Mouse (Mus musculus): ENCODE data around the gene Mfsd4a.
A peak's percentile ranks its signal among the peaks of the same experiment; 100 is the strongest.

Gene Mfsd4a

DNA sequence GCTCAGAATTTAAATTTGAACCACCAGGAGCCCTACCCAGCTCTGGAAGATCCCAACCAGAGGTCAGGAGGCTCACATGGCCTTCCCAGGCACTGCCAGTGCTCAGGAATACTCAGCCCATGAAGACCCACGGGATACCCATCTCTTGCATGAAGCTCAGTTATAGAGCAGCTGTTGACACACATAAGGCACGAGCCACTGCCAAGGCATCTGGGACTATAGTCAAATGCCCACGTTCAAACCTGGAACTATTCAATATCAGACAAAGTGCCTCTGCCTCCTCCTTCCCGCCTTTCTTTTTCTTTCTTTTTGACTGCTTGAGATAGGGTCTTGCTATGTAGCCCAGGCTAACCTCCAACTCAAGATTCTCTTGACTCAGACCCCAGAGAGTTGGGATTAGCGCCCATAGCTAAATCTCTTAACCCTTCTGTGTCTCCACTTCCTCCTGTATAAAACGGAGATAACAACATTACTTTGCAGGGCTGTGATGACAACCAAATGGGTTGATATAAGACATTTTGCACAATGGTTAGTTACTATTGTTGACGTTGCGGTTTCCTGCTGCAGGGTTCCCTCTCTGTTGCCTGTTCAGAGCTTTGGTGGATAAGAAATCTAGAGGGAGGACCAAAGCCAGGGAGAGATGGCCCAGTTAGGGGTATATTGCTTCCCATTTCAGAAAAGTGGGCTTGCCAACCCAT lies 2.2 kb downstream of the Mfsd4a start:
- no peak for DNase-seq (ENCODE audit: low spot score in 2 of 2)

DNA sequence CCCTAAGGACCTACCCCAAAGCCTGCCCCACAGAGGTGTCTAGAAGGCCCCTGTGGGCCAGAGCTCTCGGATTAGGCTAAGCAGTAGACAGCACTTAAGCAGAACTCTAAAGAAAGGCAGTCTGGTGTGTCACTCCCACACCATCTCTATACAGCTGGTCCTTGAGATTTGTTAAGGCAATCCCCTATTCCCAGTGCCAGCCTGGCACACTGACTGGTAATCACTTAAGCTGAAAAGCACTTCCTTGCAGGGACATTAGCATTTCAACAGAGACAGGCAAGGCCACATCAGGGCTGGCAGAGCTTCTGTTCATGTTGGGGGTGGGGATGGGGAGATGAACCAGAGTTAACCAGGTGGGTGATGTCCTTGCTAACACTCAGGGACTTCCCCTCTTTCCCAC lies 2.9 kb downstream of the Mfsd4a start:
- no peak for DNase-seq (ENCODE audit: low spot score in 2 of 2)

DNA sequence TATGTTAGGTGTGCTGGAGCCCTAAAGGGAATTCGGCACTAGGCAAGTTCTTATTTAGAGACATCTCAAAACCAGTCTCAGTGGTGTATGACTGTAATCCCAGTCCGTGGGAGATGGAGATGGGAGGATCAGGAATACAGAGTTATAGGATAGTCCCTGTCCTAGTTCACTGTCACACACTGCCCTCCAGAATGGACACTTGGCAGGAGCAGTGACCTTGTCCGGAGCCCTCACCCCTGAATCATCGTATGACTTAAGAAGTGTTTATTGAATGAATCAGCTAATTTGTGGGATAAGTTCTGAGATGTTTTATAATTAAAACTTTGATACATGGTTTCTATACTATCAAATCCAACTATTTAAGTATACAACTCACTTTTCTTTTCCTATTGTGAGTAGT lies 4.8 kb downstream of the Mfsd4a start:
- DNase-seq (ENCODE audit: low spot score in 2 of 2): no peak

DNA sequence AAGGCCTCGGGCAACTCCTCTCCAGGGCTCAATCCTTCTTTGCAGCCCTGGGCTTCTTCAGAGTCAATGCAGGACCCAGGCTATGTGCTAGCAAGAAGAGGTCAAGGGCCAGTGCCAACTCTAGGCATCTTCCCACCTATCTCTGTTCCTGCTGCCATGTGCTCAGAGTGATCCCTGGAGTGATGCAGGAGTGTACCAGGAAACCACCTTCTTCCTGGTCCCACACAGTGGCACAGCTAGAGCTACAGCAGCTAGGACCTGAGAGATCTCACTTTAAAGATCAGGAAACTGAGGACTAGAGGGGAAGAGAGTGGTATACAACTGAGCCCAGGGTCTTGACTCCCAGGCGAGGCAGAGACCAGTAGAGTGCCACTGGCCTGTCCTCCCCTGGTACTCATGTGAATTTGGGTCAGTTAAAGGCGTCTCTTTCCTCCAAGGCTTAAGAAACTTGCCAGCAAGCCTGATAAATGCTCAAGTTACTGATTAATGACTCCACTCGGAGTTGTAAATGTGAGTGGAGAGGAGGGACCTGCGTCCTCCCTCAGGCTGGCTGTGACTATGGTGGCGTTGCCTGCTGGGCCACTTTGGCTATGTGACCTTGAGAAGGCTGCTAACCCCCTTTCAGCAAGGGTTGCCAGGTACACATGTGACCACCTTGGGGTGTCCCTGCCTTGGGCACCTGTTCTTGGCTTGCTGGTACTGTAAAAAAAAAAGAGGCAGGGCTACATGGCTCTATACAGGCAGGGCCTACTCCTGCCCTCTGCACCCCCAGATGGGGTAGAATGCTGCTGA lies 5.9 kb downstream of the Mfsd4a start:
- DNase-seq (ENCODE audit: low spot score in 2 of 2): no peak

DNA sequence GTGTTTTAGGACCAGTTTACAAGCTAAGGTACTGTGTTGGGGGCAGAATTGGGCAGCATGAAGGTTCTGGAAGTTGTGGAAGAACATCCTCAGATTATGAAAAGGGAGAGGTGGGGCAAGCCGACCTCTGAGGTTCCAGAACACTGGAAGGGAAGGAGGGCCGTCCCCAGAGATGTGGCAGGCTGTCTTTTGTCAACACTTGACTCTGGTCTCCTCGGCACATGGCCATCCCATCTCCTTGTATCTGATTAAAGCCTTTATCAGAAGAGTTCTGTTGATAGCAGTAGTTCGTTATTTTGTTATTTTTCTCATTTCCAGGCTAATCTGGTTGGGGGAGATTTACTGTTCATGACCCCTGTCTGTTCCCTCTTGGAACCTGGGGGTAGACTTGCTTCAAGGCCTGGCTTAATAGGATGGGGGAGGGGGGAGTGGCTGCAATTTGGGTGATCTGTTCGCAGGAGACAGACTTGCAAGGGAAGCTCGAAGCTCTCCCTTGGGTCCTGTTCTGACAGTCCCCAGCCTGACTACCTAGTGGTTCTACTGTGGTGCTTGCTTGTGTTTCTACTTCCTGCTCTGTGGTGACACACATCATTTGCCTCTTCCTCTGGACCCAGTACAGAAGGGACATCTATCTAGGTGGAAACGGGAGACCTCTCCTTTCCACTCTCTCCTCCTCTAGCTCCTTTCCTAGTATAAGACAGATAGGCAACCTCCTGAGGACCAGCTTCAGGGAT lies 7.7 kb downstream of the Mfsd4a start:
- no peak for DNase-seq (ENCODE audit: low spot score in 2 of 2)

DNA sequence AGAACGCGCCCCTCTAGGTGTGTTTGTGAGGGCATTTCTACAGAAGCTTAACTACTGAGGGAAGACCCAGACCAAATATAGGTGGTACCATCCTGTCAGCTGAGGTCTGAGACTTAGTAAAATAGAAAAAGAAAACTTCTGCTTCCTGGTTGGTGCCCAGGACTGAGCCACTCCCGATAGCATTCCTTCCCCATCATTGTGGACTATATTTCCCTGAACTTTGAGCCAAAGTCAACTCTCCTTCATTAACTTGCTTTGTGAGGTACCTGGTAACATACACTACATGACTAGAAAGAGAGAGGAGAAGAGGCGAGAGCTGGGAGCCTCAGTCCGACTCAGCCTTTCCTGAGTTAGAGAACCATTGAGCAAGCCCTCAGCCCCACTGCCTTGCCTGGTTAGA lies 9.3 kb downstream of the Mfsd4a start:
- no peak for DNase-seq (ENCODE audit: low spot score in 2 of 2)

DNA sequence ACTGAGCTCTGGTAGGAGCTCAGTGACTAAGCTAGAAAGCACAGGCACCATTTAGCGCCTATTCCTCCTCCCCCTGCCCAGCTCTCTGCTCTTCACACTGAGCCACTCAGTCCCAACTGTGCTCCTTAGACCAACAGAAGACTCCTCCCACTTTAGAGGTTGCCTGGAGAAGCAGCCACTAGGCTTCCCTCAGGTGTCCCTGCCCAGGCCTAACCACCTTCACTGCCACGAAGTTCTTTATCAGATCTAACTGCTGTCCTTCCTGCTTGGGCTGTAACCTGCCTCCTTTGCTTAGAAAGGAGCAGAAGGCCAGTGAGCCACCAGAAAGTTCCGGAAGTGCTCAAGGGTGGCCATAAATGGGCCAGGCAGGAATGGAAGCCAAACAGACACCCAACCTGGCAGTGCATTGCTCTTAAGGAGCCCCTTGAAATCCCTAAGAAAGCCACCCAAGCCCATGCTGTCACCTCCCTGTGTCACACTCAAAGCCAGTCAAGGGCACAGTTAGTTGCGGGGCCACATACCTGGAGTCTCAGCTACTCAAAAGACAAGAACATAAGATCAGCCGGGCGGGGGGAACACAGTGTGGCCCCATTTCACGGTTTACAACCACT lies 12.7 kb downstream of the Mfsd4a start:
- no peak for DNase-seq (ENCODE audit: low spot score in 2 of 2)

DNA sequence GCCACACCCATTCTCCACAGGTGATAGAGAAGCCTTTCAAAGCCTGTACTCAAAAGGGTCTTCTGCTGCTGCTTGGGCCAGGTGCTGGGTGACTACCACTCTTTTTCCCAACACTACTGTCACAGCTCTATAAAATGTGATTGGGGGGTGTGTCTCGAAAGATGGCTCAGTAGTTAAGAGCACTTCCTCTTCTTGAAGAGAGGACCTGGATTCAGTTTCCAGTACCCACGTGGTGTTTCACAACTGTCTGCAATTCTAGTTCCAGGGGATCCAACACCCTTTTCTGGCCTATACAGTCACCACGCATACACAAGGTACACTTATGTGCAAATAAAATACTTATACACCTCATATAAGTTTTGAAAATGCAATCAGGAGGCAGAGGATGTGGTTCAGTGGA lies 13.5 kb downstream of the Mfsd4a start:
- no peak for DNase-seq (ENCODE audit: low spot score in 2 of 2)

DNA sequence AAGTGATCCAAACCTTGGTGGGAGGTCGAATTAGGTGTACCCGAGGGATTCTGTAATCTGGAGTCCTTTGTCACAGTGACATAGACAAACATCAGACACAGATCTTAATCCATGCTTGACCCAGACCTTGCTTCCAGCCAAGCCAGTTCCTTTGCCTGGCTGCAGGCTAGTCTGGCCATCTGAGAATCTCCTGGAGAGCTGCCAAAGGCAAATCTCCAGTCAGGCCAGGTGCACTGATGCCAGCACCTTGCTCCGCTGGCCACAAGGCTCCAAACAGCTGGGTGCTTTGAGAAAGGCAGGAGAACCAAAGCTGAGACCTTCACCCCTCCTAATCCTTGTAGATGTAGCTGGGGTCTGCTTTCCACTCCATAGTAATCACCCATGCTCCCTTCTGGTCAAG lies 16.1 kb downstream of the Mfsd4a start:
- no peak for DNase-seq (ENCODE audit: low spot score in 2 of 2)

DNA sequence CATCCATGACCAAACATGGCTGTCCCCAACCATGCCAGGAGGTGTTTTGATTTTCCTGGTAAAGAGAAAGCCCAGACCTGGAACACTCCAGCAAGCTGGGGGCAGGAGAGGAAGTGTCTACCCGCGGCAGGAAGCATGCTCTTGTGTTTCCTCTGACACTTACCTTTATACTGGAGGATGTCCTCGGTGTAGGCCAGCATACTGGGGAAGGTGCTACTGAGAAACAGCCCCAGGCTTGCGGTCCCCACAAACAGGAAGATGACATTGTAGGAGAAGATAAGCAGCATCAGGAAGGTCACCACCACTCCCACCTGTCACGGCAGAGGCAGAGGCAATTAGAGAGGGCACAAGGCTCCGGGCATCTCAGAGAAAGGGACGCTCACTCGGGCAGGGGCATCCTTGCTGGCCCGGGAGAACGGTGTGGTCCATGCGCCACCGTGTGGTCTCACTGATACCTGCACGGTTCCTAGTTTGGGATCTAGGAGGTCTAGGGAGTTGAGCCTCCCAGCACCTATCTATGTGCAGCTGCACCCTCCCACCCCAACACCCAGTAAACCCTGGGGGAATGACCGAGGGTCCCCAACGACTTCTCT lies 21.6 kb downstream of the Mfsd4a start:
- DNase-seq (ENCODE audit: low spot score in 2 of 2): peak; percentile 56 to 77

DNA sequence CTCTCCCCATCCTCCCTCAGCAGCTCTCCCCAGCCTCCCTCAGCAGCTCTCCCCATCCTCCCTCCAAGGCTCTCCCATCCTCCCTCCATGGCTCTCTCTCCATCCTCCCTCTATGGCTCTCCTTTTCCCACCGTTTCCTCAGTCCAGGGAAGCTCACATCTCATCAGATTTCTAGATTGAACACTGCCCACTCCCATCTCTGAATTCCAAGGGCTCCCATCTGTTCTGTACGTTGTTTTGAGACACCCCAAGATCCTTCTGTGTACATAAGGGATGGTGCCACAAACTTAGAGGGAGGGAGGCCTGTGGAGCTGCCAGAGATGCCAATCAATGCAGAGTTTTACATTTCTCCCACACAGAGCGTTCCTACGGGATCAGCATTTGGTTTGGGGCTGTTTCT lies 24.1 kb downstream of the Mfsd4a start:
- no peak for DNase-seq (ENCODE audit: low spot score in 2 of 2)

DNA sequence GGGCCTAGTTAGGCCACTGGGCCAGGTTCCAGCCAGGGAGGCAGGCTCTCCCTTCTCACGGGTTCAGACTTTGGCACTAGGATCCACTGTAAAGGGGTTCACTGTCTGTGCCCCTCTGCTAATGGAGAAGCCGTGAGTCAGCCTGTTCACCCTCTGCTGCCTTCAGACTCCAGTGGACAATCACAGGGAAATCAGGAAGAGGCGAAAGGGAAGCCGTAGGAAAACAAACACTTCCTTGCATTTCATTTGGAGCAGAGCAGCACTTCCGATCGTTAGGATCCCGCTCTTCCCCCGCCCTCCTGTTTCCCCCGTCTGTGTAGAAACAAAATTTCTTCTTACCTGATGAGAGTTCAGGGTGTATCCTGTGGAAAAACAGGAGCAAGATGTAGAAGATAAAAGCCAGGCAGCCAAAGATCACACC lies 27.7 kb downstream of the Mfsd4a start:
- DNase-seq (ENCODE audit: low spot score in 2 of 2): no peak

DNA sequence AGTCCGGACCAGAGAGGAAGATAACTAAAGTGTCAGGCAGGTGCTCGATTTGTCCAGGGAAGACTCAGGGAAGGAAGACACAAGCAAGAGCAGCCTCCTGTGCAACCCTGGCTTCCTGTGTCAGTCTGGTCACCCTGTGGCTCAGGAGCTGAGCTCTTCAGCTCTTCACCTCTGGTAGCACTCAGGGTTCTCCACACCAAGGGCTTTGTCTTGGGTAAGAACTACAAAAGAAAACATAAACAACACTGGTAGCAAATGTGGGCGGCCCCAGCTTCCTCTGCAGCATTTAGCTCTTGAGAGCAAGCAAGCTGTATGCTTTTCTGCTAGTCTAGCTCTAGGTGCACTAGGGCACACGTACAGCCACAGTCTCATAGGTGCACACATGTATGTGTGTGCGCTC lies 29.1 kb downstream of the Mfsd4a start:
- no peak for DNase-seq (ENCODE audit: low spot score in 2 of 2)

DNA sequence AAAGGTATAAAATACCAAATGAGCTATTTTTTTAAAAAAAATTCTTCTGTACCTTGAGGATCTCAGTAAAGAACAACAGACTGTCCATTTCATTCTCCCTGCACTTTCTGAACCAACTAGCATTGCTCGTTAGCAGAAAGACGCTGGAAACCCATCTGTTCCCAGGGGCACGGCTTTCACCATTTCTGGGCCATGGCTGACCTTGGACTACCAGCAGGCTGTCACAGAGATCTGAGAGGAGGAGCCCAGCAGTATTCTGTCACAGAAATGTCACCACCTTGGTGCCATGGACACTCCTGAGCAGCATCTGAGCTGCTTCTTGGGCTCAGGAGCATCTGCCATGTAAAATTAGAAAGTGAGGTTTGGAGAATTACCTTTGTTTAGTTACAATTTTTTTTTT lies 30.1 kb downstream of the Mfsd4a start:
- no peak for DNase-seq (ENCODE audit: low spot score in 2 of 2)

DNA sequence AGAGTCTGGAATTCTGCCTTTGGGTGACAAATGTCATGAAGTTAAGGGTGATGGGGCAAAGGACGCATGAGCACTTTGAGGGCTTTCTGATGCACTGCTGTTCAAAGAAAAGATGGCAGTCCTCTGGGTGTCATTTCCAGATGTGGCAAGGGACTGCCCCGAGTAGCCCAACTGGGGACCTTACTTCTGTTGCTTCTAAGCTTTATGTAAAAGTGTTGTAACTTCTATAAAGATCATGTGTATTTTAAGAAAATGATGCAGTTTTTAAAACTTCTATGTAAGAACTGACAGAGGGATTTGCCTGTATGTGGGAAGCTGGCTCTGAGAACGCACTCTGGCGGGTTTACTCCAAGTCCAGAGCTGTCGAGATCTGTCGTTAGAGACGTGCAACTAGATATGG lies 35.7 kb downstream of the Mfsd4a start:
- DNase-seq (ENCODE audit: low spot score in 2 of 2): no peak

DNA sequence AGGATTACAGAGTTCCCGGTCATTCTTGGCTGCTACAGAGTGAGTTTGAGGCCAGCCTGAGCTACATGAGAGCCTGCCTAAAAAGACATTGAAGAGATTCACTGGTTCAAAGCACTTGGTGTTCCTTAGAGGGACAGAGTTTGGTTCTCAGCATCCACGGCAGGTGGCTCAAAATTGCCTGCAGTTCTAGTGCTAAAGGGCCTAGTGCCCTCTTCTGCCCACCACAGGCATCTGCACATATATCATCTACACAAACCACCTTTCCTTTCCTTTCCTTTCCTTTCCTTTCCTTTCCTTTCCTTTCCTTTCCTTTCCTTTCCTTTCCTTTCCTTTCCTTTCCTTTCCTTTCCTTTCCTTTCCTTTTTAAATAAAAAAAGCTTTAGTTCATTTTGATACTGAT lies 37.3 kb downstream of the Mfsd4a start:
- DNase-seq (ENCODE audit: low spot score in 2 of 2): no peak

DNA sequence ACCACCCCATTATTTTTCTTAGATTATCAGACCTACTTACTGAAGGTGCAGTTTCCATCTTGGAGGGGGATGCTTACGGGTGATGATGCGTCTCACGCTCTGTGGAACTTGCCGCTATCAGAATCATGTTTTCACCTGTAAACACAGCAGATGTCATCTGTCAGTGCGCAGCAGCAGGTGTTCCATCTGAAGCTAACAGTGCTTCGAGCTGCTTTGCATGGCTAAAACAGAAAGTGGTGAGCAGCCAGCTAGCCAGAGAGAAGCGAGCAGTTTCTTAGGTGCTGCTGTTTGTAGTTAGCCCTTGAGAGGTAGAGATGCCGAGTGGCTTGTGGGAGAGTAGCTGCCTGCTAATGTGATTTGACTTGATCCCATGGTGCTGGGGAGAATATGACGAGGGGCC lies 39.4 kb downstream of the Mfsd4a start:
- no peak for DNase-seq (ENCODE audit: low spot score in 2 of 2)

DNA sequence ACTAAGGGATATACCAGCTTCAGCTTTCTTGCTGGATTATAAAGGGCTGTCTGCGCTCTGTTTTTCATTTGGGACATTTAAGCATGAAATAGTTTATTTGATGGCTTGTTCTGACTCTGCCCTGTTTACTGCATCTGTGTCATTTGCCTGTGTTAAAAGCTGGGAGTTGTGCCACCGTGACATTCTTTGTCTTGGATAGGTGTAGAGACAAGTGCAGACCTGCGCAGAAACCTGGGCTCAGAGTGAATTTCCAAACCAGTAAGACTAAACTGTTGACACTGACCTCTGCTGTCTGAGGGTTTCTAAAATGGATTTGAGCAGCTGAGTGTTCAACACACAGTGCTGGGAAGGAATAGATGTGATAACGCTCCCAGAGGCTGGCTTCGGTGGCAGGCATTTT lies 39.9 kb downstream of the Mfsd4a start:
- no peak for DNase-seq (ENCODE audit: low spot score in 2 of 2)

DNA sequence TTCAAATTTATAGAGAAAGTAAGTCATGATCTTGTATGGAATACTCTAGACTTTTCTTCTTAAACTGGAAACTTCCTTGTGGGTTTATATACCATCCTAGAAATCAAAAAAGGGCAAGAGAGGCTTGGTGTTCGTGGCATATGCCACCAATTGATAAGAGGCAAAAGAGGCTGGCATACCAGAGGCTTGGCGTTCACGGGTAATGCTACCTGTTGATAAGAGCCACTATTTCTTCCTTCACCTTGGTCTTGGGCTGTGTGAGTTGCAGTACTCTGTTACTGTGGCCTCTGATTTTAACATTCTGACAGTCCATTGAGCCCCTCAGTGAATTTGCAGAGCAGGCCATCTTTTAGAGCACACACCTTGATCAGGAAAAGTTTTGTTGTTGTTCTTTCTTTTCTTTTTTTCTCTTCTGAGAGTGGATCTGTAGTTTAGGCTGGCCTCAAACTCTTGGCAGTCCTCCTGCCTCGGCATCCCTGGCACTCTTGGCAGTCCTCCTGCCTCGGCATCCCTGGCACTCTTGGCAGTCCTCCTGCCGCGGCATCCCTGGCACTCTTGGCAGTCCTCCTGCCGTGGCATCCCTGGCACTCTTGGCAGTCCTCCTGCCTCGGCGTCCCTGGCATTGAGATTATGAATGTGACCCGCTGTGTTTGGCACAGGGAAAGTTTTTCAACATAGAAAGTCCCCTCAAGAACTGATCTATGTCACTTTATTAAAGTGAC lies 40.8 kb downstream of the Mfsd4a start:
- no peak for DNase-seq (ENCODE audit: low spot score in 2 of 2)

DNA sequence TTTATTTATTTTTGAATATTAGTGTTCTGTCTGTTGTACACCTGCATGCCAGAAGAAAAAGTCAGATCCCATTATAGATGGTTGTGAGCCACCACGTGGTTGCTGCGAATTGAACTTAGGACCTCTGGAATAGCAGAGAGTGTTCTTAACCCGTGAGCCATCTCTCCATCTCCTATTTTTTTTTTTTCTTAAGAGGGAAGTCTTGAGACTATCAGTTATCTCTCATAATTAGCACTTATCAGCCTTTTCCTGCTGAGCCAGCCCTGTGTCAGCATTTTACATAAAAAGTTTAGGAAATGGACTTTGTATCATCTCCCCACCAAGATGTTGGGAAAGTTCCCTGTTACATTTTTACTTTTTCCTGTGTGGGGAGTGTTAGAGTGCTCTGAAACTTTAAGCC lies 45.8 kb downstream of the Mfsd4a start:
- DNase-seq (ENCODE audit: low spot score in 2 of 2): no peak

DNA sequence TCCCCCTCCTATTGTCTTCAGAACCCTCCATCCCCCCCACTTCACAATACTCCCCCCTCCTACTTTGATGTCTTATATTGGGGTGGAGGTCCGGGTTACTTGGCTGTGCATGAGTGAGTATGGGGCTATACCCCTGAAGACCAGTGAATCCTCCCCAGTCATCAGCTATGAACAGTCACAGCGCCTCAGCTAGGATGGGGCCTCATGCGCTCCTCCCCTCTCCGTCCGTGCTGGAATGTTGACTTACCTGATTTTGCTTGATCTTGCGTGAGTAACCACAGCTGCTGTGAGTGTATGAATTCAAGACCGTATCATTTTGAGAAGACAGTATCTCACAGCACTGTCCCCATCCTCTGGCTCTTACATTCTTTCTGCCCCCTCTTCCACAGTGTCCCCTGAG lies 48.0 kb downstream of the Mfsd4a start:
- DNase-seq (ENCODE audit: low spot score in 2 of 2): no peak
